Mouse (Mus musculus) brain, embryonic 14.5 days (tissue): Measurements from ENCODE around the gene AK157302.

Experiments used
- CTCF ChIP-seq: fragments of 200-500 bp; IDR thresholded peaks from 2 replicates; pipeline ENCODE4 v1.5.1; 2012; ENCODE audit warnings: inconsistent platforms, mild to moderate bottlenecking, moderate library complexity, borderline replicate concordance; ENCODE audit not compliant: insufficient read depth, insufficient read length; ENCODE audit errors: extremely low read depth
- POLR2A ChIP-seq: fragments of 200-500 bp; IDR thresholded peaks from 2 replicates; pipeline ENCODE4 v1.6.1; 2012; ENCODE audit warnings: mild to moderate bottlenecking, inconsistent platforms, borderline replicate concordance; ENCODE audit not compliant: poor library complexity, insufficient read depth, insufficient read length, severe bottlenecking; ENCODE audit errors: extremely low read depth

DNA sequence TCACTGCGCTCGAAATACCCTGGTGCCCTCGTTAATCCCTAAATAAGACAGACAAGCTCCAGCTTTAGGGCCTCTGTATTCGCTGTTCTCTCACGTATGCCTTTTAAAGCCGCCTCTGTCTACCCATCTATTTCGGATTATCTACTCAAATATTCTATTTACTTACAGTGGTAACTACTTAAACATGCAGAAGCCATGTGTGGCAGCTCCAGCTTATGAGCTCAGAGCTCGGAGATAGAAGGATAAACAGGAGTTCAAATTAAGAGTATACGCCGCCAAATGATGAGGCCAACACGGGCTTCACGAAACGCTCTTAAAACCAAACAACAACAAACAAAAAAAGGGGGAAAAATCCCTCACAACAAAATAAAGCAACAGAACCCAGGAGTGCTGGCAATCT, 42.0 kb upstream of the AK157302 start:
- no peak for TF ChIP-seq CTCF
- no peak for TF ChIP-seq POLR2A
